Mouse (Mus musculus) C2C12 (cell line): ENCODE results near the gene Car8. TPM values are rescaled to one million over a fixed set of nuclear protein-coding genes. Genes with fewer than 3 reads are reported as not detected.

Experiments used
- H3K27me3 ChIP-seq: one replicate; pipeline ENCODE4 v1.6.1; 2011; ENCODE audit not compliant: control insufficient read depth, insufficient read depth, insufficient read length
- H3K36me3 ChIP-seq: one replicate; pipeline ENCODE4 v1.6.1; 2011; ENCODE audit not compliant: control insufficient read depth, insufficient read depth
- H3K4me3 ChIP-seq: one replicate; pipeline ENCODE4 v1.5.1; 2011; ENCODE audit warnings: mild to moderate bottlenecking, control low read depth; ENCODE audit not compliant: poor library complexity, insufficient read depth, severe bottlenecking
- H3K79me2 ChIP-seq: one replicate; pipeline ENCODE4 v1.6.1; 2011; ENCODE audit not compliant: control insufficient read depth, insufficient read depth
- H3K79me3 ChIP-seq: one replicate; pipeline ENCODE4 v1.6.1; 2011; ENCODE audit warnings: low read depth, control low read depth
- H3ac ChIP-seq: one replicate; pipeline ENCODE3; 2011; ENCODE audit warnings: low read depth; ENCODE audit not compliant: control insufficient read depth, insufficient read length
- CEBPB ChIP-seq: IDR thresholded peaks from one replicate; pipeline ENCODE4 v1.6.1; 2011; ENCODE audit warnings: low read depth, mild to moderate bottlenecking, control low read depth, moderate library complexity
- CTCF ChIP-seq: IDR thresholded peaks from one replicate; pipeline ENCODE4 v1.5.1; 2011; ENCODE audit not compliant: control insufficient read depth, insufficient read depth, insufficient read length
- FOSL1 ChIP-seq: IDR thresholded peaks from one replicate; pipeline ENCODE4 v1.8.0; 2011; ENCODE audit warnings: mild to moderate bottlenecking, low read length; ENCODE audit not compliant: poor library complexity, insufficient read depth, severe bottlenecking
- MAX ChIP-seq: IDR thresholded peaks from one replicate; pipeline ENCODE4 v1.6.1; 2011; ENCODE audit warnings: mild to moderate bottlenecking, control low read depth
- MYOD1 ChIP-seq: IDR thresholded peaks from one replicate; pipeline ENCODE4 v1.6.1; 2011; ENCODE audit warnings: low read depth; ENCODE audit not compliant: control insufficient read depth, insufficient read length
- MYOG ChIP-seq: IDR thresholded peaks from one replicate; pipeline ENCODE4 v1.6.1; 2011; ENCODE audit not compliant: control insufficient read depth, insufficient read length; ENCODE audit errors: extremely low read depth
- USF1 ChIP-seq: IDR thresholded peaks from one replicate; pipeline ENCODE4 v1.6.1; 2011; ENCODE audit warnings: low read depth, mild to moderate bottlenecking, control low read depth, moderate library complexity
- polyA plus RNA-seq: library from polyadenylated mRNA; unstranded; fragments of >200 nt; fragmentation: generic; extraction: Trizol; gene quantifications from one replicate; pipeline ENCODE4 v1.2.1, GENCODE M21; 2012; ENCODE audit warnings: missing spikeins

The Car8 gene
- polyA plus RNA-seq, 1 experiment = 36.3 TPM

- Histone ChIP-seq H3K4me3 (no peak overlapping the region), H3K27me3 (no peaks in the 10 kb centered on the region), H3K79me3 (peaks cover 9% of the 10 kb centered on the region), H3K36me3 (peaks cover 74% of the 10 kb centered on the region), H3K79me2 (peaks cover 26% of the 10 kb centered on the region), H3ac (no peak overlapping the region)
- no peak for TF ChIP-seq CTCF
- TF ChIP-seq MYOD1 = no peak
- TF ChIP-seq FOSL1 = no peak
- no peak for TF ChIP-seq USF1
- TF ChIP-seq MYOG = no peak
- no peak for TF ChIP-seq MAX
- TF ChIP-seq CEBPB = no peak
Observed at GRCm38 (mm10) chr4:8210452-8210851, 28.4 kb downstream of the Car8 start.

- peaks cover 30% of the 10 kb centered on the region for H3K79me2 ChIP-seq
- H3K4me3 ChIP-seq = no peak overlapping the region
- TF ChIP-seq USF1 = no peak
- no peak for TF ChIP-seq CTCF
- no peak for TF ChIP-seq CEBPB
- no peak for TF ChIP-seq MYOD1
- no peak for TF ChIP-seq MAX
- TF ChIP-seq MYOG = no peak
- TF ChIP-seq FOSL1 = no peak
- peaks cover 2% of the 10 kb centered on the region for H3K79me3 ChIP-seq
- peaks cover 72% of the 10 kb centered on the region for H3K36me3 ChIP-seq
- no peak overlapping the region for H3ac ChIP-seq
- no peaks in the 10 kb centered on the region for H3K27me3 ChIP-seq
Observed at GRCm38 (mm10) chr4:8207924-8208323, 30.9 kb downstream of the Car8 start.

GRCm38 (mm10) chr4:8206918-8207573 is 31.8 kb downstream of the Car8 start:
- Histone ChIP-seq H3K36me3 (peaks cover 65% of the 10 kb centered on the region), H3K79me2 (peaks cover 37% of the 10 kb centered on the region), H3K4me3 (no peak overlapping the region), H3K79me3 (peaks cover 2% of the 10 kb centered on the region), H3ac (no peak overlapping the region), H3K27me3 (no peaks in the 10 kb centered on the region)
- TF ChIP-seq MYOG = no peak
- no peak for TF ChIP-seq CTCF
- TF ChIP-seq MAX = no peak
- TF ChIP-seq CEBPB = no peak
- no peak for TF ChIP-seq MYOD1

- no peak overlapping the region for H3K4me3 ChIP-seq
- H3K79me2 ChIP-seq = peaks cover 42% of the 10 kb centered on the region
- H3K36me3 ChIP-seq = peaks cover 49% of the 10 kb centered on the region
- H3ac ChIP-seq = no peak overlapping the region
- H3K79me3 ChIP-seq = no peaks in the 10 kb centered on the region
- TF ChIP-seq MYOG (no peak), CEBPB (peak; percentile 5), MYOD1 (peak; percentile 80)
- no peaks in the 10 kb centered on the region for H3K27me3 ChIP-seq
Observed at GRCm38 (mm10) chr4:8205089-8205649, 33.7 kb downstream of the Car8 start.

- no peak for TF ChIP-seq CEBPB
- no peak for TF ChIP-seq USF1
- TF ChIP-seq MYOG = no peak
- no peak for TF ChIP-seq CTCF
- TF ChIP-seq MYOD1 = no peak
- no peak for TF ChIP-seq MAX
- TF ChIP-seq FOSL1 = no peak
- Histone ChIP-seq H3K4me3 (no peak overlapping the region), H3K79me2 (peaks cover 47% of the 10 kb centered on the region), H3K36me3 (peaks cover 37% of the 10 kb centered on the region), H3K27me3 (no peaks in the 10 kb centered on the region), H3K79me3 (peaks cover 8% of the 10 kb centered on the region), H3ac (no peak overlapping the region)
Observed at GRCm38 (mm10) chr4:8203367-8203766, 35.5 kb downstream of the Car8 start.

- Histone ChIP-seq H3ac (no peak overlapping the region), H3K79me3 (peaks cover 12% of the 10 kb centered on the region), H3K79me2 (peaks cover 50% of the 10 kb centered on the region), H3K27me3 (no peaks in the 10 kb centered on the region), H3K36me3 (peaks cover 32% of the 10 kb centered on the region), H3K4me3 (no peak overlapping the region)
- TF ChIP-seq MYOD1 (no peak), CTCF (no peak), CEBPB (no peak), FOSL1 (no peak), USF1 (no peak), MAX (no peak)
Observed at GRCm38 (mm10) chr4:8201631-8202030, 37.2 kb downstream of the Car8 start.
